Mouse (Mus musculus): ENCODE data around the gene Ptpra. TPM values are rescaled to one million over a fixed set of nuclear protein-coding genes. Genes with fewer than 3 reads are reported as not detected.
"Not testable (repeated sequence)": the region's sequence is repeated elsewhere in the genome, so short reads cannot be mapped to it uniquely, and the experiment has no call there.

The Ptpra gene
- total RNA-seq, 2 experiments from 2014 or later: 326 to 341 TPM

DNA sequence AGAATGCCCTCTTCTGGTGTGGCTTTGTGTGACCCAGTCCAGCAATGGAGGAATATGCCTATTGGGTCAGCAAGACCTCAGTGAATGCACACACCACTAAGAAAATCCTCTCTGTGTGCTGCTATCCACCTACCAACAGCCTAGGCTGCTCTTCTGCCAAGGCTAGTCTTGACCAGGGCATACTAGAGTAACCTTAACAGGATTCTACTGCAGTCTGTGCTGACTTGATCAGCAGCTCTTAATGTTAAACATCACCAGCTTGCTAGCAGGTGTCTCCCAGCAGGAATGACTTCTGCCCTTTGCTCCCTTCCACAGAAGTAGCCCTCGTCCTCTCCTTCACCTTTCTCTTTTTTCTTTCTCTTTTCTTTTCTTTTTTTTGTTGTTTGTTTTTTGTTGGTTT is 106.2 kb downstream of the Ptpra start:
- DNase-seq (ENCODE audit: low spot score in 2 of 2): no peak
- H3K4me3 ChIP-seq: no peak overlapping the region
- H3K27ac ChIP-seq: no peak overlapping the region
- no peak for TF ChIP-seq CTCF (conservative IDR thresholded peaks at IDR 0.05)

DNA sequence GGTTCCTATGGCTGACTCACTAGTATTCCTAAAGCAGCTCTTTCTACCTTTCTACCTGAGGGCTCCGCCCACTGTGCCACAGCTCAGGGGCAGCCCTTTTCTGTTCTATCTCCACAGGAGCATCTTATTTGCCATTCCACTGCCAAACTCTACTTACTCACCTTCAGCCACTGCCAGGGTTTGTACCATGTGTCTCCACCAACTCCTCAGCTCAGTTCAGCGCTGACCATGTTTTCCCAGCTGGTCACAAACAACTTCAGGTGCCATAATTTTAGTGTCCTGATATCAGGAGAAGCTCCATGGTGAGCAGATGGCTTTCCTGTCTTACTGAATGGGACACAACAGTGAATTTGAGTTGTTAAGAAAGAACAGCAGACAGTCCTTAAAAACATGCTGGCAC is 107.4 kb downstream of the Ptpra start:
- no peak for TF ChIP-seq CTCF (conservative IDR thresholded peaks at IDR 0.05)
- H3K27ac ChIP-seq: no peak overlapping the region
- no peak overlapping the region for H3K4me3 ChIP-seq
- DNase-seq (ENCODE audit: low spot score in 2 of 2): no peak

DNA sequence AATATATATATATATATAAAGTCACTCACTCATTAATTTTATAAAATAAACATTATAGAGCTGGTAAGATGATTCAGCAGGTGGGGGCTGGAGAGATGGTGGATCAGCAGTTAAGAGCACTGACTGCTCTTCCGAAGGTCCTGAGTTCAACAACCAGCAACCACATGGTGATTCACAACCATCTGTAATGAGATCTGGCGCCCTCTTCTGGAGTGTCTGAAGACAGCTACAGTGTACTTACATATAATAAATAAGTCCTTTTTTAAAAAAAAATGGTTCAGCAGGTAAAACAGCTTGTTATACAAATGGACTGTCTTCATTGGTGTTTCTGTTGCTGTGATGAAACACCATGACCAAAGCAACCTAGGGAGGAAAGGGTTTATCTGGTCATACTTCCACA is 107.9 kb downstream of the Ptpra start:
- H3K4me3 ChIP-seq: no peak overlapping the region
- no peak for DNase-seq (ENCODE audit: low spot score in 2 of 2)
- H3K27ac ChIP-seq: no peak overlapping the region
- TF ChIP-seq CTCF (conservative IDR thresholded peaks at IDR 0.05): peak; percentile 58

DNA sequence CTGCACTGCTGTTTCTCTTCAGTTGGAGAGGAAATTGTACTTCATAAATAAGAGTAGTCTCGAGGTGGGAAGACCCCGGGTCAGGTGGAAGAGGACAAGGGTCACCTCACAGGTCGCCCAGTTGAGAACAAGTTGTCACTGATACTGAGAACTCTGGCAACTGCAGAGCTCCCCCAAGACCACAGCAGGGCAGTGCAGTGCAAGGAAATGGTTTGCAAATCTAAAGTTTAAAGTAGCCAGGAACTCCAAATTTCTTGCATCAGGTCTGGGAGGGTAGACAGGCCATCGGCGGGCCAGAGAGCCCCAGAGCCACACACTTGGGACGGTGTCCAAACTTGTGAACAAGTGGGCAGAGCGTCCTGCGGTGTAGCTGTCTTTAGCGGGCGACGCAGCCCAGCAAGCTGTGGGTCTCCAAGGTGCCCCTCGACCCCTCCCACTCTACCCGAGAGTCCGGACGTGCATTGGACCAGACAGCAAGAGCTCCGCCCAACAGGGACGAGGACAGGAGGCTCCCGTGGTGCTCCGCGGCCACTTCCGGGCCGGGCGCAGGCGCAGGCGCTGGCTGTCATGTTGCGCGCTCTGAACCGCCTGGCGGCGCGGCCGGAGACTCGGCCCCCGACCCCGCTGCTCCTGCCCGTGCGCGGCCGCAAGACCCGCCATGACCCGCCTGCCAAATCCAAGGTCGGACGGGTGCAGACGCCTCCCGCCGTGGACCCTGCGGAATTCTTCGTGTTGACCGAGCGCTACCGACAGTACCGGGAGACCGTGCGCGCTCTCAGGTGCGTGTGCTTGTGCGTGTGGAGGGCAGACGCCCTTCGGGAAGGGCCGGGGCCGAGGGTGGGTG is 113.4 kb downstream of the Ptpra start, which contains the start of gene Mrps26:
Mrps26 (plus strand) TSS at position 531 of the 844 bp plus-strand sequence.
- peak; percentile 54 for TF ChIP-seq CTCF (conservative IDR thresholded peaks at IDR 0.05)
- DNase-seq (ENCODE audit: low spot score in 2 of 2): peak; percentile 93 to 95

DNA sequence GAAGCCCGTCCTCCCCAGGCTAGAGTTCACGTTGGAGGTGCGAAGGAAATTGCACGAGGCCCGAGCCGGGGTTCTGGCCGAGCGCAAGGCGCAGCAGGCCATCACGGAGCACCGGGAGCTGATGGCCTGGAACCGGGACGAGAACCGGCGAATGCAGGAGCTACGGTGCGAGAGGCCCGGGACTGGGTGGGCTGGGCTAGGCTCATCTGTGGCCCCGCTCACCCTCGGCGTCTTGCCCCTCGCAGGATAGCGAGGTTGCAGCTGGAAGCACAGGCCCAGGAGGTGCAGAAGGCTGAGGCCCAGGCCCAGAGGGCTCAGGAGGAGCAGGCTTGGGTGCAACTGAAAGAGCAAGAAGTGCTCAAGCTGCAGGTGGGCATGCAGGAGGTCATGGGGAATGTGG is 114.0 kb downstream of the Ptpra start:
- no peak for TF ChIP-seq CTCF (conservative IDR thresholded peaks at IDR 0.05)
- no peak for DNase-seq (ENCODE audit: low spot score in 2 of 2)
- Histone ChIP-seq H3K27ac (peak overlapping the region; percentile 97), H3K4me3 (peak overlapping the region; percentile 63)

More for the DNA sequence above, 113.4 kb downstream of the Ptpra start, which contains the start of gene Mrps26:
- H3K4me3 ChIP-seq: peak within 1 kb of the TSS; percentile 63
- peak within 1 kb of the TSS; percentile 97 for H3K27ac ChIP-seq

DNA sequence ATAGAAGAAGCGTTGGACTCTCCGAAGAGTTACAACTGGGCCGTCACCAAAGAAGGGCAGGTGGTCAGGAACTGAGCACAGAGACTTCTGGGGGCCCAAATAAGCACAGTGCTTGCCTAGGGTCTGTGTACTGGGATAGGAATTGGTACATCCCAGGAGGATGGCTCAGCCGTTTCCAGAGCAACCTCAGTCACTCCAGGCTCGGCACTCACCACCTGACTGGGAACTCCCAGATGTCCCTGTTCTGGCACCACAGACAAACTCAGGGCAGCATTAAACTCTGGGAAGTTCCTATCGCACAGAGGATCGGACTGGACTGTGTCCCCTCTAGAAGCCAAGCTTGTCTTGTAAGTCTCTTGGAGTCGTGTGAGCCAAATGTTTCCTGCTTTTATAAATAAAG is 114.9 kb downstream of the Ptpra start:
- TF ChIP-seq CTCF (conservative IDR thresholded peaks at IDR 0.05): no peak
- DNase-seq (ENCODE audit: low spot score in 2 of 2): peak; percentile 38 to 59
- Histone ChIP-seq H3K4me3 (peak overlapping the region; percentile 63), H3K27ac (peak overlapping the region; percentile 97; the same call in 1 of the 2 replicates)

DNA sequence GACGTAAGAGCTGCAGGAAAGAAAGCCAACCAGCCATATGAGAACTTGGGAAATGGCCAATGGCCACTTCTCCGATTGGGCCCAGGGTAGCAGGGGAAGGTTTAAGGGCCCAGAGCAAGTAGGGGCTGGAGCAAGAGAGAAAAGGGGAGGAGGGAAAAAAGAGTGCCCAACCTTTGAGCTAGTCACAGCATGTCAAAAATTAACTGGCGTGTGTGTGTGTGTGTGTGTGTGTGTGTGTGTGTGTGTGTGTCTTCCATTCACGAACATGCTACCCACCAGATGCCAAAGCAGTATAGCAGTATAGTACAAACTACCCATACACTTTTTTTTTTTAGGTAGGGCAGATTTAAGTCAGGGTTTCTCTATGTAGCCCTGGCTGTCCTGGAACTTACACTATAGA is 118.8 kb downstream of the Ptpra start:
- no peak for TF ChIP-seq CTCF (conservative IDR thresholded peaks at IDR 0.05)
- Histone ChIP-seq H3K27ac (no peak overlapping the region), H3K4me3 (no peak overlapping the region)
- DNase-seq (ENCODE audit: low spot score in 2 of 2): no peak

DNA sequence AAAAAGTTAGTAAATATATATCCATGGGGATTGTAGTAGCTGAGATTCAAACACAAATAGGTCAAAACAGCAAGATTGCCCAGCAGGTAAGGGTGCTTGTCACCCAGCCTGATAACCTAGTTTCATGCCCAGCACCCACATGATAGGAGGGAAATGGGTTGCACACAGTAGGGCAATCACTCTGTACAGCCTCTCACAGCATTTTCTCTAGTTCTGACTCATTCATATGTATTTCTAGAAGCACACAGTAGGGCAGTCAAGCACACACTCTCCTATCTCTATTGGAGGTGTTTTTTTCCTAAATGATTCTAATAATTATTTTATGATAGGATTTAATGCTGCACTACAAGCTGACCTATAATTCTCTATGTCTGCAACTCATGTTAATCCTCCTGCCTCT is 119.8 kb downstream of the Ptpra start:
- Histone ChIP-seq H3K4me3 (no peak overlapping the region), H3K27ac (no peak overlapping the region)
- DNase-seq (ENCODE audit: low spot score in 2 of 2): no peak
- TF ChIP-seq CTCF (conservative IDR thresholded peaks at IDR 0.05): no peak

DNA sequence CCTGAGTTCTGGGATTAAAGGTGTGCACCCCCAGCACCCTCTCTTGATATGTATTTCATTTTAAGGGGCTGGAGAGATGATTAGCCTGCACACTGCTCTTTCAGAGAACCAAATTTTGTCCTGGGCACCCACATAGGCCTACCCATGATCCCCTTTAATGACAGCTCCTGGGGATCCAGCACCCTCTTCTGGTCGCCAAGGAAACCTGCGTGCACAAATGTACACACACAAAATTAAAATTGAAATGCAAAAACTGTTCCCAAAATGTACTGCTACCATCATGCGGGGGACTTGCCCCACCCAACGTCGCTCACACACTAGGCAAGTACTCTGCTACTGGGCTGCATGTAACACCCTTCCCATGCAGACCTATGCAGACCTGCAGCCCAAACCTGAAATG is 124.9 kb downstream of the Ptpra start:
- Histone ChIP-seq H3K4me3 (no peak overlapping the region), H3K27ac (no peak overlapping the region)
- DNase-seq (ENCODE audit: low spot score in 2 of 2): no peak
- TF ChIP-seq CTCF (conservative IDR thresholded peaks at IDR 0.05): peak; percentile 28

DNA sequence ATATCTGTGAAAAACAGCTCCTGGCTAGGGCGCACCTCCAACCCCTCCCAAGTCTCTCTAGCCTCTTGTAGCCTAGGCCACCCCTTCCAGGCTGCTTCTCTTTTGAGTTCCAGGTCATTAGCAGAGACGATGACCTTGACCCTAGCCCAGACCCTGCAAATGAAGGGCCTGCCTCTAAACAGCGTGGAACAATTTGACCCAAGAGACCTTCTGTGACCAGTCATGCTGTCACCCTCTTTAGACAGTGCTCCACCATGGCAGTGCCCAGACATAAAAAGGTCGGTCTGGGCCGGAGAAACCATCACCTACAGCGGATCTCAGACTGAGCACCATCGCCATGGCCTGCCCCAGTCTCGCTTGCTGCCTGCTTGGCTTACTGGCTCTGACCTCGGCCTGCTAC is 125.8 kb downstream of the Ptpra start, which contains the start of gene Oxt:
Oxt (plus strand) TSS at position 301 of the 400 bp plus-strand sequence.
- Histone ChIP-seq H3K4me3 (peak within 1 kb of the TSS; percentile 34; the same call in 1 of the 2 replicates), H3K27ac (no peak within 1 kb of the TSS)
- no peak for TF ChIP-seq CTCF (conservative IDR thresholded peaks at IDR 0.05)
- DNase-seq (ENCODE audit: low spot score in 2 of 2): no peak

DNA sequence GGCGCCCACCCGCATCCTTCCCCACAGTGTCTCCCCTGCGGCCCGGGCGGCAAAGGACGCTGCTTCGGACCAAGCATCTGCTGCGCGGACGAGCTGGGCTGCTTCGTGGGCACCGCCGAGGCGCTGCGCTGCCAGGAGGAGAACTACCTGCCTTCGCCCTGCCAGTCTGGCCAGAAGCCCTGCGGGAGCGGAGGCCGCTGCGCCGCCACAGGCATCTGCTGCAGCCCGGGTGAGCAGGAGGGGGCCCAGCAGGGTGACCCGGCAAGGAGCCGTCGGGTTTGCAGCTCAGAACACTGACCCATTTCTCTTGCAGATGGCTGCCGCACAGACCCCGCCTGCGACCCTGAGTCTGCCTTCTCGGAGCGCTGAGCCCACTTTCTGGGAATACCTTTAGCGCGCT is 126.5 kb downstream of the Ptpra start:
- H3K27ac ChIP-seq: not testable (repeated sequence)
- H3K4me3 ChIP-seq: peak overlapping the region; percentile 34; the same call in 1 of the 2 replicates

DNA sequence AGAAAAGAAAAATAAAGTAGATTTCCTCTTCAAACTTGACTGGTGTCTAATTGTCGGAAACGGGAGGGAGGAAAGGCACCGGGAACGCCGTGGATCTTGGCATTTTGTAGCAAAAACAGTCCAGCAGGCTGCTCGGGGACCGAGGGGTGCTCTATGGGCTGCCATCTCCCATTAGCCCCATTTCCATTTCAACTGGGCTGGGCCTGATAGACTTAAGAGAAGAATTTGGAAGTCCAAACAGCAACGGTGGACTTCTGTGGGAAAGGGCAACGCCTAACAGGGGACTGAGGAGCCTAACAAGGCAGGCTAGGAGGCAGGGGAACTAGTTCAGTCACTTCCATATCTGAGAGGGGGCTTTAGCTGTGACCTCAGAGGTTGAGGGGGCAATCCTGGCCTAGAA is 126.9 kb downstream of the Ptpra start:
- H3K4me3 ChIP-seq: no peak overlapping the region
- no peak for TF ChIP-seq CTCF (conservative IDR thresholded peaks at IDR 0.05)

More for the DNA sequence above, 126.5 kb downstream of the Ptpra start:
- not testable (repeated sequence) for DNase-seq (ENCODE audit: low spot score in 2 of 2)

DNA sequence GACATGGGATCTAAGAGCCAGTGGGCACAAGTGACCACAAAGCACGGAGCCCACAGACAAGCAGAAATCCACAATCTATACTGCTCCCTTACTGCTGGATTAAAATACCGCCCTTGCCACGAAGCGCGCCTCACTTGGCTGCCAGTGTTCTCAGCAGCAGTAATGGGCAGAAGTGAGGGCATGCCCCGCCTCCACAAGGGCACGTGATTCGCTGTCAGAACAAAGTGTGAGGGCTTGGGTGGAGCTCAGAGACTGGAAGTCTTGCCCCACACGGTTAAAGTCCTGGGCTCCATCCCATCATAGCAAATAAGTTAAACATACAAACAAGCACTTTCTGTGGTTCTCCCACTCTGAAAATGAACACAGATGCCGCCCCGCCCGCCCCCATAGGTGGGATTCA is 127.6 kb downstream of the Ptpra start:
- H3K27ac ChIP-seq: no peak overlapping the region
- TF ChIP-seq CTCF (conservative IDR thresholded peaks at IDR 0.05): no peak
- no peak for DNase-seq (ENCODE audit: low spot score in 2 of 2)
- H3K4me3 ChIP-seq: no peak overlapping the region

More for the DNA sequence above, 126.9 kb downstream of the Ptpra start:
- no peak for DNase-seq (ENCODE audit: low spot score in 2 of 2)
- H3K27ac ChIP-seq: no peak overlapping the region

DNA sequence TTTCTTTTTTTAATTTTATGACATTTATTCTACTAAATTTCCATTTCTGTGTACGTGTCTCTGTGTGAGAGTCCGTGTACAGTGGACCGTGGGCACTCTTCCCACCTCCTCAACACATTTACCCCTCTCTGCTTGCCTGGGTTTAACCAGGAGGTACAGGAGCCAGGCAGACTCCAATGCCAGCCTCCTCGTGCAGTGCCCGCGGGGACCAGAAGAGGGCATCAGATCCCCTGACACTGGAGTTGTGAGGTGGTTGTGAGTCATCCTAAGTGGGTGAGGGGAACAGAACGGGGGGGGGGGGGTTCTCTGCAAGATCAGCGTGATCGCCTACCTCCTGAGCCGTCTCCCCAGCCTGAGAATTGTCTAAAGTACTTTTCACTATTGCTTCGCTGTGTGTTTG is 128.1 kb downstream of the Ptpra start:
- TF ChIP-seq CTCF (conservative IDR thresholded peaks at IDR 0.05): peak; percentile 76
- no peak overlapping the region for H3K27ac ChIP-seq
- DNase-seq (ENCODE audit: low spot score in 2 of 2): peak; percentile 32 to 85
- H3K4me3 ChIP-seq: no peak overlapping the region
